Mouse (Mus musculus): Measurements from ENCODE around the gene Prkce. TPM values are rescaled to one million over a fixed set of nuclear protein-coding genes. Genes with fewer than 3 reads are reported as not detected.
A peak's percentile ranks its signal among the peaks of the same experiment; 100 is the strongest.

Prkce gene
- total RNA-seq, 1 experiment from 2014 or later, result 6.4 TPM

- ATAC-seq (replicated peaks; ENCODE audit: low read depth, poor library complexity, severe bottlenecking), result no peak
Measured at GRCm38 (mm10) chr17:86214285-86214684, 46.7 kb downstream of the Prkce start.

- ATAC-seq (replicated peaks; ENCODE audit: low read depth, poor library complexity, severe bottlenecking), result no peak
Measured at GRCm38 (mm10) chr17:86214741-86215140, 47.2 kb downstream of the Prkce start.

DNA sequence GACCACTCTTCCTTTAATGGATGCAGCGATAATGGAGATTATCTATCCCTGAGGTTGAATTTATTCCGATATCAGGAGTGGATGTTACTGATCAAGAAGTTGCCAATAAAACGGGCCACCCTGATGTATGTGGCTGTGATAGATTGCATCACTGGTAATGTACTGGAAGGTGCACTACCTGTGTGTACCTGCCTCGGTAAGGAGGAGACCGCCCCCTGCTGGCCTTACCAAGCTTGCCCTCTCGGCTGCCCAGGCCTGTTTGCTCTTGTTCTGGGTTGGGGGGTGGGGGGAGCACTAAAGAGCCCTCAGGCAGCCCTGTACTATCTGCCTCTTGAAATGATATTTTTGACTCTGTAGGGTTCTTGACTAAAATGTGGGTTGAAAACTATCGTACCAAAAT, 48.2 kb downstream of the Prkce start:
- ATAC-seq (replicated peaks; ENCODE audit: low read depth, poor library complexity, severe bottlenecking), result no peak; the same call in 1 of the 2 replicates

GRCm38 (mm10) chr17:86217468-86217867, 49.9 kb downstream of the Prkce start:
- ATAC-seq (replicated peaks; ENCODE audit: low read depth, poor library complexity, severe bottlenecking), result no peak

- ATAC-seq (replicated peaks; ENCODE audit: low read depth, poor library complexity, severe bottlenecking), result peak; percentile 55
Measured at GRCm38 (mm10) chr17:86218553-86218952, 51.0 kb downstream of the Prkce start.

DNA sequence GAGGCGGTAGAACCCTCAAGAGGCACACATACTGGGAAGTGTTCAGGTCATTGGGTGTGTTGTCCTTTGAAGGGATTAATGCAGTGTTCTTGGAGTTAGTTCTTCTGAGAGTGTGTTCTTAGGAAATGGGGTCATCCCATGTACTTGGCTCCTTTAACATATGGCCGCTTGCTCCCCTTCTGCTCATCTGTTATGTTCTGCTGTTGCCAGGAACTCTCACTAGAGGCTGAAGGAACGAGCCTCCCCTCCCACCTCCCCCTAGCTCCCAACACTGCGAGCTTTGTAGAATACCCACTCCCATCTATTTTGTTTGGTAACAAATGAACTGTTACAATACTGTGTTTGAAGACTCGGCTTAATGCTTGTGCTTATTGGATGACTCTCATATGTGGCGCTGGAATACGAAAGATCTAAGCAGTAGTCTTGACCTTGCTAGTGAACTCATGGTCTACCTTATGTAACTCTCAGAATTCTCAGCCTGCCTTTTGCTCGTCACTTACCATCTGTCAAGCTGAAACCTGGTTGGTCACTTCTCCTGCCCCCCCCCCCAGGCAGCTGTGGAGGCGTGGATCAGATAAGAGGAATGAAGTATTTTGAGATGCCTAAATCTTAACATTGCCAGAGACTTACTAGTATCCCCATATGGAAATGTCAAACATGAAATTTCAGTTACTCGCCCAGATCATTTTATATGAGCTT, 58.1 kb downstream of the Prkce start:
- ATAC-seq (replicated peaks; ENCODE audit: low read depth, poor library complexity, severe bottlenecking), result no peak

DNA sequence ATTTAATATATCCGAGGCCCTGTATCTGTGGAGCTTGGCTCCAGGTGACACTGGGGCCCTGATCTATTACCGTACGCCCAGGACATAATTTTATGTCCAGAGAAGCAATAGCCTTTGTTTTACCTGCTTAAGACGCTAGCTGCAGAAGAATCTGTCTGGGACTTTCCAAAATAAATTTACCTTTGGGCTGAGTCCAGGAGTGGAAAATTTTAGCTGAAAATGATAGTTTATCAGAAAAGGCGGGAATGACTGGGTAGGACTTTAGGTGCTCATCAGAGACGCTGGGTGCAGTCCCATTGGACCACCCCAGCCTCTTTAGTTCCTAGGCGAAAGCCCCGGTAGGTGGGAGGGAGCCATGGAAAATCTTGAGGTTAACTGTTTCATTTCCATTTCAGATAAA, 58.6 kb downstream of the Prkce start:
- ATAC-seq (replicated peaks; ENCODE audit: low read depth, poor library complexity, severe bottlenecking), result no peak

DNA sequence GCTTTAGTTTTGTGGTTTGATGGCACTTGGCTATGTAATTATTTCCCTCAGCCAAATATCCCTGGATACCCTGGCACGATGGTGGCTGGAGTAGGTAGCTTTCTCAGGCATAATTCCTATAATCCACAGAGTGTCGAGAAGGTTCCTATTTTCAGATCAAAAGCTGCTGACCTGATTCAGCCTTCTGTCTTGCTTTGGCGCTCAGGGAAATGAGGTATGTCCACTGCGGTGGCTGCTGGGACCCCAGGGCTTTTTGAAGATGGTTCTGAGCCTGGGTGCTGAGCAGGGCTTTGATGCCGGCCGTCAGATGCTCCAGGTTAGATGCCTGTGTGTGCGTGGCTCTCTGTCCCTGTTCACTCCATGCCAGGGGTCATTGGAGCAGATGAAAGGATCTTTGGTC, 59.0 kb downstream of the Prkce start:
- ATAC-seq (replicated peaks; ENCODE audit: low read depth, poor library complexity, severe bottlenecking), result no peak

DNA sequence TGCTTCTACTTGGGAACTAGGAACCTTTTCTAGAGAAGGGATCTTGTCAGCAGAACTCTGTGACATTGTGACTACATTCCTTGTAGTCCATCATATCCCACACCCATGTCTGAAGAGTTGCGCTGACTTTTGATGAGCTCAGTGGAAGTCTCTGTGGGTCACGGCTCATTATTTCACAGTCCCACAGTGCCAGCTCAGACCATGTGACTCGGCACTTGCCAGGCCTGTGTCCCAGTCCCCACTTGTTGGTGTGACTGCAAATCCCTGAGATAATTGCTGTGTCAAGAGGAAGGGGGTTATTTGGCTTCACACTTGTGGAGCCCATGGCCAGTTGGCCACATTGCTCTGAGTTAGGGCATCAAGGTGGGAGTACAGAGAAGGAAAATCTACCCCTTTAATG, 59.8 kb downstream of the Prkce start:
- no peak for ATAC-seq (replicated peaks; ENCODE audit: low read depth, poor library complexity, severe bottlenecking)

DNA sequence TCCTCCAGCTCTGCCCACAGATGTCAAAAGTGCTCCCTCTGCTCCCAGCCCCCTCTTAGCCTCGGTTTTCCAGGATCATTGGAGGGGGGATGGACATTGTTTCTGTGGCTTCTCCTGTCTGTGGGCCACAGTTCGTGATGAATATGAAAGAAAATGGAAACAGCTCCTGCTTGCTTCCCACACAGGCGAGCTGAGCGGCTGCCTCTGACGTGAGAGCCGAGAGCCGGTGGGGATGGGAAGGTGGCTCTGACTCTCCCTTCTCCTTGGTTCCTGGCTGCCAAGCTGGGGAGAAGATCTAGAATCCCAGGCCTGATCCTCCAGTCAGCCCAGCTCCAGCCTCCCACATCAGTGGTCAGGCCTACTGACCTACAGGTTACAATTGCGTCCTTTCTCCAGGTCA, 61.3 kb downstream of the Prkce start:
- no peak for ATAC-seq (replicated peaks; ENCODE audit: low read depth, poor library complexity, severe bottlenecking)

DNA sequence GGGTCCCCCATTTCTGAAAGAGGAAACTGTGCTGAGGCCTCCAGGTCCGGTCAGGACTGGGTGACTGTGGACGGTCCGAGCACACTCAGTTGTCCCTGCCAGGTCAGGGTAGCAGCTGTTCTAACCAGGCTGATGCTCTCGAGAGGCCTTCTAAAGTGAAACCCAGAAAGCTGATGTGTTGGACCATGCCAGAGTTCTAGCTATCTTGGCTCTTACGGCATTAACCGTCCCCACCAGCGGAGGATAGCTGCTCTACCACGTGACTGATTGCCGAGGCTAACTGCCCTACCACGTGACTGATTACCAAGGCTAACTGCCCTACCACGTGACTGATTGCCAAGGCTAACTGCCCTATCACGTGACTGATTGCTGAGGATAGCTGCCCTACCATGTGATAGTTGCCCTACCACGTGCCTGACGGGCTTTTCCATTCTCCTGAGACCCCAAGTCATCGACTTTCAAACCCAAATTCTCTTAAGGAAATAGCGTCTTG, 62.6 kb downstream of the Prkce start:
- ATAC-seq (replicated peaks; ENCODE audit: low read depth, poor library complexity, severe bottlenecking), result no peak

- ATAC-seq (replicated peaks; ENCODE audit: low read depth, poor library complexity, severe bottlenecking), result peak; percentile 68
Measured at GRCm38 (mm10) chr17:86231741-86232179, 64.2 kb downstream of the Prkce start.

DNA sequence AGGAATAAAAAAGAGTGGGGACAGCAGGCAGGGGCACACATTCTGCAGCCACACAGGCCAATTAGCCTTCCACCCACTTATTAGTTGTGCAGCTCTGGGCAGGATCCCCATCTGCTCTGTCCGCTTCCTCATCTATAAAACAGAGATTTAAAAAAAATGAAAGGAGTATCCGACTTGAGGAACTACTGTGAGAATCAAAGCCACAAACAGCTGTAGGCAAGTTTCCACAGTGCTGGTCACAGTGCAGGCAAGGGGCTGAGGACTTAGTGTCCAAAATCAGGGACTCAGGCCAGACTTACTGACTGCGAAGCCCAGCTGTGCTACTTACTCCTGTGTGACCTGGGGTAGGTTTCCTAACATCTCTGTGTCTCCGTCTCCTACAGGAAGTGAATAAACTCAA, 64.7 kb downstream of the Prkce start:
- peak; percentile 70 for ATAC-seq (replicated peaks; ENCODE audit: low read depth, poor library complexity, severe bottlenecking)

DNA sequence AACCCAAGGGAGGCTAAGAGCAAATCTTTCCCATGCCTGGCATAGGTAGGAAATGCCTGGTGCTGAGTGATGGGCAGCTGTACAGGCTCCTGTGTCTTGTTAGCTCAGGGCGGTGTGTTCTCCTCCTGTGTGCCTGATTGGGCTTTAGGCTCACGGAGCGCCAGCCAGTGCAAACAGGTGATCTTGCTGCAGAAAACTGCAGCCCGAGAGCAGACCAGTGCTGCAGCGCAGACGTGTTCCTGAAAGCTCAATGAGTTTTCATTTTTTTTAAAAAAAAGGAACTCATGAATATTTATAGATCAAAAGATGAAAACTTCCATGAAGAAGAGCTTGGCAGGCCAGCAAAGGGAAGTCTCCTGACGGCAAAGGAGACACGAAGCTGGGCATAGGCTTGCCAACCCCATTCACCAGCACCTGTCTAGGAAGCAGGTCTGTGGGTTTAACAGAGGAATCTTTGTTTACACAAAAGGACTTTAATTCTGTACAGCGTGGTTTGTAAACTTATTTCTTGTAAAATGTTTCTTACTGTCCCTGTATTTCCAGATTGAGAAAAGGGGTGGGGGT, 67.1 kb downstream of the Prkce start:
- ATAC-seq (replicated peaks; ENCODE audit: low read depth, poor library complexity, severe bottlenecking), result no peak

- ATAC-seq (replicated peaks; ENCODE audit: low read depth, poor library complexity, severe bottlenecking), result no peak
Measured at GRCm38 (mm10) chr17:86236026-86236712, 68.6 kb downstream of the Prkce start.

DNA sequence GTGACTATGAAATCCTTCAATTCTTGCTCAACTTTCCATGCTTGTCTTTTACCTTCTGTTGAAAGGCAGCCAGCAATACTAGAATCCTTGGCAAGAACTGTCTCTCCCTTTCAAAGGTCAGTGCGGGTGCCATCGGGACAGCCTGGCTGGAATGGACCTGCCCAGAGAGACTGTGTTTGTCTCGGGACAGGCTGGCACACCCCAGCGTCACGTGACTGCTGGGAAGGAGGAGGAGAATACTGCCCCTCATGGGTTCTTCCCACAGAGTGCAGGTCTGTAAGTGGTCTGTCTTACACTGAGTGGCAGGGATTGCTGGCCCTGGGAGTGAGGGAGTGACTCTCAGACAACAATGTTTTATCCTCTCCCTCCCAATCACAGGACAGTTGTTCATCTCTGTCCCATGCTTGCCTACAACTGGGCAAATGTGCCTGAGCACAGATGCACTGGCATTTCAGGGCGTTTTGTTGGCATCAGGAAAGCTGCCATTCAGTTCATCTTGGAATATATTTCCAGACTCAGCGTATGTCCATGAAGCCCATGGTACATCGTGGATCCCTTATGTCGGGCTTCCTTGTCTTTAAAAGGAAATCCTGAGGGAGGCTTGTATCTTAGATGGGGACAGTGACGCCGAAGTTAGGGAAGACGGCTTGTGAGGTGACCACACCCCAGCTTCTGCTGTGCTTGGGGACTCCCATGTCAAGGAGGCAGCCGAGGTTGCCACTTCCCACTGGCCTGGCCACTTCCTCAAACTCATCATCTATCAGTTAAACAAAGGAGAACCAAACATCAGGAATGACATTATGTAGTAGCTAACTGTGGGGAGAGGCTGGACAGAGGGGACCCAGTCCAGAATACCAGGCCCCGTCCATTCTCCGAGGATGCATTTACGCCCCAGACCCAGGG, 69.5 kb downstream of the Prkce start:
- ATAC-seq (replicated peaks; ENCODE audit: low read depth, poor library complexity, severe bottlenecking), result peak; percentile 61

- ATAC-seq (replicated peaks; ENCODE audit: low read depth, poor library complexity, severe bottlenecking), result no peak
Measured at GRCm38 (mm10) chr17:86242291-86242690, 74.7 kb downstream of the Prkce start.

- peak; percentile 95 for ATAC-seq (replicated peaks; ENCODE audit: low read depth, poor library complexity, severe bottlenecking)
Measured at GRCm38 (mm10) chr17:86243109-86243527, 75.5 kb downstream of the Prkce start.

DNA sequence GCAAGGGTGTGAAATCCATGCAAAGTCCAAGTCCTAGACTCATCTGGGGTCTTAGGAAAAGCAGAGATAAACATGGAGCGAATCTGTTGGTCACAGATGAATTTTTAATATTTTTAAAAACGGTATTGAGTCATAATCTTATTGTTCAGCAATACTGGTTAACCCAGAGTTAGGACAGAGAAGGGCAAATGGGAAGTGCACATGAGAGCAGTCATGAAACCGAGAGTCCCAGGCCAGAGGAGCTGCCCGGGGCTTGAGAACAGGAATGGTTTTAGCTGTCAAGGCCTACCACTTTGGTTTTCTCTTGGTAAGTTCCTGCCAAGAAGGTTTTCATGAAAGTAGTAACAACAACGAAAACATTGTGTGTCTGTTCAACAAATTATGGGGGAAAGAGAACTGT, 76.8 kb downstream of the Prkce start:
- no peak for ATAC-seq (replicated peaks; ENCODE audit: low read depth, poor library complexity, severe bottlenecking)

GRCm38 (mm10) chr17:86248832-86249231, 81.2 kb downstream of the Prkce start:
- ATAC-seq (replicated peaks; ENCODE audit: low read depth, poor library complexity, severe bottlenecking), result 0 out of 2 replicates have a peak, but pooled peaks have one; percentile 6
